Mouse (Mus musculus): ENCODE results near the gene Sp9. TPM values are rescaled to one million over a fixed set of nuclear protein-coding genes. Genes with fewer than 3 reads are reported as not detected.

Gene Sp9
- polyA plus RNA-seq, 1 experiment from 2014 or later, result not detected

DNA sequence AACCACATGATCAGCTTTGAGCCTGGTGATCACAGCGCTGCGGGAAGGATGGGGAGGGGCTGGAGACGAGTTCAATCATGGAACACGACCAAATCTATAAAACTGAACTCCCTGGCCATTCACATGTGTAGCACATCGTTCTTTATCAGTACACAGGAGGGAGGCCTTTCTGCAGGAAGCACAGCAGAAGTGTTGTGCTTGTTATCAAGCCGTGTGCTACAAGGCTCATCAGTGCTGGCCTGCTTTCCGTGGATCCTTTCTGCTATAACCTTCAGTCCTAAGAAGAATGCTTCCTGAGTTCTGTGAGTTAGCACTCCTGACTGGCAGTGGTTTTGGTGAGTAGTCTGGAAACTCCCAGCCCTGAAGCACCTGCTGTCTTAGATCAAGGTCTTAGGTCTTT lies 23.3 kb downstream of the Sp9 start:
- Histone ChIP-seq H3K27ac (ENCODE audit: low read length) (no peak overlapping the region), H3K4me3 (replicated peaks; ENCODE audit: low read length) (no peak overlapping the region), H3K36me3 (ENCODE audit: control insufficient read depth, insufficient read depth, low read length) (no peaks in the 10 kb centered on the region), H3K9ac (ENCODE audit: low read length) (no peak overlapping the region), H3K27me3 (ENCODE audit: control insufficient read depth, insufficient read depth, low read length) (no peaks in the 10 kb centered on the region), H3K4me1 (ENCODE audit: control insufficient read depth, insufficient read depth, low read length) (no peaks in the 10 kb centered on the region), H3K9me3 (replicated peaks; ENCODE audit: control insufficient read depth, low read length) (no peaks in the 10 kb centered on the region), H3K4me2 (ENCODE audit: low read depth, low read length) (no peak overlapping the region)
- 78% methylated on average over 7 of the region's 7 CpGs for WGBS
- ATAC-seq (ENCODE audit: insufficient read depth, low FRiP score), result no peak

DNA sequence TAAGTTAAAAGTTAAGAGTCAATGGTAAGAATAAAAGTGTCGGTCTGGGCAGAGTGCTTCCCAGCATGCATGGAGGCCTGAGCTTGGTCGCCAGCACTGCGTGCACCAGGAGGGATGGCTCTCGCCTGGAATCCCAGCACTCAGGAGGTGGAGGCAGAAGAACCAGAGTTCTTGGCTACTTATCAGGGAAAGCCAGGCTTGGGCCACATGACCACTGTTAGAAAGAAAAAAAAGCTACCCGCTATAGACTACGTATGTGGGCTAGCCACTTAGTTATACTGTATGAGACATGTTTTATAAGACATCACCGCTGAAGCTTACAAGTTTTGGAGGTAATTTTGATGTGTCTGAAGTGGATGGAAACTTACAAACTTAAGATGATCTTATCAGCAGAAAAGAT lies 26.4 kb downstream of the Sp9 start:
- no peak overlapping the region for H3K4me2 ChIP-seq (ENCODE audit: low read depth, low read length)
- ATAC-seq (ENCODE audit: insufficient read depth, low FRiP score), result no peak
- H3K9ac ChIP-seq (ENCODE audit: low read length), result no peak overlapping the region
- H3K4me1 ChIP-seq (ENCODE audit: control insufficient read depth, insufficient read depth, low read length), result no peaks in the 10 kb centered on the region
- no peak overlapping the region for H3K27ac ChIP-seq (ENCODE audit: low read length)
- 87% methylated on average over 7 of the region's 7 CpGs for WGBS
- H3K36me3 ChIP-seq (ENCODE audit: control insufficient read depth, insufficient read depth, low read length), result peaks cover 3% of the 10 kb centered on the region; the same call in 1 of the 2 replicates
- no peak overlapping the region for H3K4me3 ChIP-seq (replicated peaks; ENCODE audit: low read length)
- H3K27me3 ChIP-seq (ENCODE audit: control insufficient read depth, insufficient read depth, low read length), result no peaks in the 10 kb centered on the region
- no peaks in the 10 kb centered on the region for H3K9me3 ChIP-seq (replicated peaks; ENCODE audit: control insufficient read depth, low read length)

DNA sequence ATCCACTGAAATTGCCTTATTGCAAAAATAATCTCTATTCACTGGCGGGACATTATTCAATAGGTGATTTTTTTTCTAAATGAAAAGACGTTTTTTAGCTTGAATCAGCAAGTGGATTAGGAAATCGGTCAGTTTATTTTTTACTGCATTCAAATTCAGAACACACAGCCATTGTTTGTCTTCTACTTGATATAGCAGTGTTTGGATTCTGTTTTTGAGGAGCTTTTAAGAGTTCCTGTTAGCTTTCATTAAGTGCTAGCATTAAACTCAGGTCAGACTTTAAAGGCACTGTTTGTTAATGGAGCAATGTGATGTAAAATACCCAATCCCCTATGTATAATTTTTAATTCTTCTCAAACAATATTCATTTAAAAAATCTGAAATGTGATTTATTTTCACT lies 27.1 kb downstream of the Sp9 start:
- Histone ChIP-seq H3K4me3 (replicated peaks; ENCODE audit: low read length) (no peak overlapping the region), H3K4me1 (ENCODE audit: control insufficient read depth, insufficient read depth, low read length) (no peaks in the 10 kb centered on the region), H3K27ac (ENCODE audit: low read length) (no peak overlapping the region), H3K4me2 (ENCODE audit: low read depth, low read length) (no peak overlapping the region), H3K27me3 (ENCODE audit: control insufficient read depth, insufficient read depth, low read length) (no peaks in the 10 kb centered on the region), H3K36me3 (ENCODE audit: control insufficient read depth, insufficient read depth, low read length) (peaks cover 3% of the 10 kb centered on the region; the same call in 1 of the 2 replicates), H3K9me3 (replicated peaks; ENCODE audit: control insufficient read depth, low read length) (no peaks in the 10 kb centered on the region), H3K9ac (ENCODE audit: low read length) (no peak overlapping the region)
- ATAC-seq (ENCODE audit: insufficient read depth, low FRiP score), result no peak
- 85% methylated on average over 3 of the region's 3 CpGs for WGBS

DNA sequence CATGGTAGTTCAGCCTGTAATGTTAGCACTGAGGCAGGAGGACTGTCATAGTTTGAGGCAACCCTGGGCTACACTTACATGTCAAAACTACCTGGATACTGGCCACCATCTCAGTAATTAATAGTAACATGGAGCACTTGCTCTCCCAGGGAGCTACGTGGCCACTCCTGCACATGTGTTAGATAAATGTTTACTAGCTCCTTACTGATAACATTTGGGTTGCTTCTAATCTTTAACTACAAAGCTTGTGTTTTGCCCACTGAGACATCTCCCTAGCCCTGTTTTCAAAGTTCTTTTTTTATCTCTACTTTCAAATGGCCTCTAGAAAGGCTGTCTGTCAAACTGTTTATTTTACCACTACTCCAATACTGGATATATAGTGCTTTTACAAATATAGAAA lies 30.3 kb downstream of the Sp9 start:
- no peak overlapping the region for H3K27ac ChIP-seq (ENCODE audit: low read length)
- H3K4me1 ChIP-seq (ENCODE audit: control insufficient read depth, insufficient read depth, low read length), result no peaks in the 10 kb centered on the region
- H3K4me3 ChIP-seq (replicated peaks; ENCODE audit: low read length), result no peak overlapping the region
- H3K4me2 ChIP-seq (ENCODE audit: low read depth, low read length), result no peak overlapping the region
- H3K36me3 ChIP-seq (ENCODE audit: control insufficient read depth, insufficient read depth, low read length), result peaks cover 8% of the 10 kb centered on the region; the same call in 1 of the 2 replicates
- no peaks in the 10 kb centered on the region for H3K27me3 ChIP-seq (ENCODE audit: control insufficient read depth, insufficient read depth, low read length)
- no peaks in the 10 kb centered on the region for H3K9me3 ChIP-seq (replicated peaks; ENCODE audit: control insufficient read depth, low read length)
- WGBS, result 31% methylated on average over 1 of the region's 1 CpGs
- ATAC-seq (ENCODE audit: insufficient read depth, low FRiP score), result no peak
- no peak overlapping the region for H3K9ac ChIP-seq (ENCODE audit: low read length)

DNA sequence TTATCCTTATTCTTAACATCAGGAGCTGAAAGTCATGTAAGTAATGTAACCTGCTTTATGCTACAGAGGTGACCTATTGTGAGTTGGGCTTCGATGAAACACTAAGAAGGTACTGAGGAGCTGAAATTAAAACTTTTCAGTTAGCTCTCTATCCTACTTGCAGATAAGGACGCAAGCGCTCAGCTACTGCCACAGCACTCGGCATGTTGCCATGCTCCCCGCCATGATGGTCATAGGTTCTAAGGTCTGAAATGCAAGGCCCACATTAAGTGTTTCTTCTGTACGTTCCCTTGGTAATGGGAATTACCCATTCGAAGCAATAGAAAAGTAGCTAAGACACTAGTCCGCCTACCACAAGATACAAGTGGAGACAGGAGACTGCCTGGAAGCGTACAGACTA lies 31.0 kb downstream of the Sp9 start:
- ATAC-seq (ENCODE audit: insufficient read depth, low FRiP score), result no peak
- no peaks in the 10 kb centered on the region for H3K9me3 ChIP-seq (replicated peaks; ENCODE audit: control insufficient read depth, low read length)
- 86% methylated on average over 9 of the region's 9 CpGs for WGBS
- H3K4me3 ChIP-seq (replicated peaks; ENCODE audit: low read length), result no peak overlapping the region
- no peak overlapping the region for H3K27ac ChIP-seq (ENCODE audit: low read length)
- H3K9ac ChIP-seq (ENCODE audit: low read length), result no peak overlapping the region
- no peaks in the 10 kb centered on the region for H3K4me1 ChIP-seq (ENCODE audit: control insufficient read depth, insufficient read depth, low read length)
- H3K4me2 ChIP-seq (ENCODE audit: low read depth, low read length), result no peak overlapping the region
- H3K36me3 ChIP-seq (ENCODE audit: control insufficient read depth, insufficient read depth, low read length), result peaks cover 8% of the 10 kb centered on the region; the same call in 1 of the 2 replicates
- no peaks in the 10 kb centered on the region for H3K27me3 ChIP-seq (ENCODE audit: control insufficient read depth, insufficient read depth, low read length)

DNA sequence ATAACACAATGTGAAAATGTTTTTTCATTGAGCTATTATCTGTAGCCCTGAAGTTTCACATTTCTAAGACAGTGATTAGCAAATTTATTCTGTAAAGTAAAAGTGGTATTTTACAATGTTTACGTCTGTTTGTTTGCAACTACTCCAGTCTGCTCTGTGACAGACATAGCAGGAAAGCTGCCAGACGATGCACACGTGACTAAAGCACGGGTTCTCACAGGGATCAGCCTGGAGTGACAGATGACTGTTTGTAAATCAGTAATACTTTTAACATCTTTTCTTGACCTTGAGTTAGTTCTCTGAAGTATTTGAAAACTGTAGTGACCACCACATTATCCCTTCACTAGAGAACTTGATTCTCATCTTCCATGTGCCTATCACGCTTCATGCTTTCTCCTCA lies 32.8 kb downstream of the Sp9 start:
- Histone ChIP-seq H3K4me3 (replicated peaks; ENCODE audit: low read length) (no peak overlapping the region), H3K4me1 (ENCODE audit: control insufficient read depth, insufficient read depth, low read length) (no peaks in the 10 kb centered on the region), H3K9me3 (replicated peaks; ENCODE audit: control insufficient read depth, low read length) (no peaks in the 10 kb centered on the region), H3K27me3 (ENCODE audit: control insufficient read depth, insufficient read depth, low read length) (no peaks in the 10 kb centered on the region), H3K36me3 (ENCODE audit: control insufficient read depth, insufficient read depth, low read length) (peaks cover 8% of the 10 kb centered on the region; the same call in 1 of the 2 replicates), H3K9ac (ENCODE audit: low read length) (no peak overlapping the region), H3K4me2 (ENCODE audit: low read depth, low read length) (no peak overlapping the region), H3K27ac (ENCODE audit: low read length) (no peak overlapping the region)
- ATAC-seq (ENCODE audit: insufficient read depth, low FRiP score), result no peak
- 82% methylated on average over 5 of the region's 5 CpGs for WGBS

DNA sequence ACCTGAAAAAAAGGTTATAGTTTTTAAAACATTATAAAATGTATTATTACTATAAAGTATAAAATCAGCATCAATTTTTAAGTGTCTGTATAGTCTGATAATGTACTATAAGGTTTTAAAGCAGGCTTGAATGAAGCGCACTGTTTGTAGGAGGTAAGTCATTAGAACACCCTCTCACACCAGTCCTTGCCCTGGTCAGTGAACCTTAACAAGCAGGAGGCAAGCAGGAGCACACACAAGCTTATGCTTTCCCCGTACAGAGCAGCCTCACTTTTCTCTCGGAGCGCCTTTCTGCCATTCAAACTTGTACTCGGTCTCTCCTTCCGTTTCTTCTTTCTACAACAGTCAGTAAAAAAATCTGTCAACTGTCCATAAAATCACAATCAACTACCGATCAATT lies 34.3 kb downstream of the Sp9 start:
- H3K36me3 ChIP-seq (ENCODE audit: control insufficient read depth, insufficient read depth, low read length), result peaks cover 14% of the 10 kb centered on the region
- H3K9me3 ChIP-seq (replicated peaks; ENCODE audit: control insufficient read depth, low read length), result no peaks in the 10 kb centered on the region
- no peaks in the 10 kb centered on the region for H3K4me1 ChIP-seq (ENCODE audit: control insufficient read depth, insufficient read depth, low read length)
- no peak for ATAC-seq (ENCODE audit: insufficient read depth, low FRiP score)
- WGBS, result 90% methylated on average over 7 of the region's 7 CpGs
- H3K27ac ChIP-seq (ENCODE audit: low read length), result no peak overlapping the region
- H3K4me3 ChIP-seq (replicated peaks; ENCODE audit: low read length), result no peak overlapping the region
- no peaks in the 10 kb centered on the region for H3K27me3 ChIP-seq (ENCODE audit: control insufficient read depth, insufficient read depth, low read length)
- no peak overlapping the region for H3K4me2 ChIP-seq (ENCODE audit: low read depth, low read length)
- H3K9ac ChIP-seq (ENCODE audit: low read length), result no peak overlapping the region

DNA sequence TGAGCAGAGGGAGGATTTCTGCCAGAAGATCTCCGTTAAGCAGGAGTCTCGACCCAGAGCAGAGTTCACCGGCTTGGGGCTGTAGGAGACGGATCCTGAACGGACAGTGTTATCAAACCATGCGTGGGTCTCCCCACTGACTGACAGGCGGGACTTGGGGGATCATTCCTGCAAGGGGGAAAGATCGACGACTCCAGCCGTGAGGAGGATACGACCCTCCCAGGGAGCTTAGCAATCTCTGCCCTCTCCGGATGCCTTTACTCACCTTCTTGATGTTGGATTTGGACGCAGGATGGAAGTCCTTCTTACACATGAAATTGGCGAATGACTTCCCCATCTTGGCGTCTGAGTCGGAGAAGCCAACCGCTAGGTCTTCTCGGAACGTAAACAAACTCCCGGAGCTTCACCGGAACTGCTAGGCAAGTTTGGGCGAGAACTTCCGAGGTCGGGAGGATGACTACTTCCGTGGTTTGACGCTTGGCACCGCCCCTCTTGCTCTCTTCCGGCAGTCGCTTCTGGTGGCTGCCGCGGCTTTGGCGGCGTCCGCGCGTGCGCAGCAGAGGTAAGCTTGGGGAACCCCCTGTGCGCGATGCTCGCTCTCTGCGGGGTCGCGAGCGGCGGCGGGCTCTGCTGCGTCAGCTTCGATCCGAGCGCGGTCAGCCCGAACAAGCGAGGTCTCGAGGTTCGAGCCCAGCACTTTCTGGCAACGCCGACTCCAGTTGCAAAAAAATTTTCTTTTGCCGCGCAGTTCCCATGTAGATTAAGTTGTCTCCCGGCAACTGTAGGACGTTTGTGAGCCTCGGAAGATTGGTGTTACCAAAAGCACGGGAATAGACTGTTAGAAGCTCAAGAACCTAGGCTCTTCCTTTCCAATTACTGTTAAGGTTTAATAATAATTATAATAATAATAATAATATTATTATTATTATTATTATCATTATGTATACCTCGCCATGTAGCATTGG lies 40.7 kb downstream of the Sp9 start, which contains the start of the genes Scrn3 and Cir1:
Gene Scrn3 (plus strand): TSS at position 450 of the 965 bp plus-strand sequence.
Gene Cir1 (minus strand): TSS at position 550 of the 965 bp plus-strand sequence.
- Histone ChIP-seq H3K27ac (ENCODE audit: low read length) (peak within 1 kb of the TSS; percentile 91), H3K4me3 (replicated peaks; ENCODE audit: low read length) (peak within 1 kb of the TSS; percentile 91), H3K4me2 (ENCODE audit: low read depth, low read length) (peak within 1 kb of the TSS; percentile 85), H3K27me3 (ENCODE audit: control insufficient read depth, insufficient read depth, low read length) (no peaks in the 10 kb centered on the region), H3K9ac (ENCODE audit: low read length) (peak within 1 kb of the TSS; percentile 86), H3K36me3 (ENCODE audit: control insufficient read depth, insufficient read depth, low read length) (peaks cover 6% of the 10 kb centered on the region; the same call in 1 of the 2 replicates), H3K4me1 (ENCODE audit: control insufficient read depth, insufficient read depth, low read length) (peaks cover 9% of the 10 kb centered on the region), H3K9me3 (replicated peaks; ENCODE audit: control insufficient read depth, low read length) (no peaks in the 10 kb centered on the region)
- WGBS, result under 1% methylated on average over 64 of the region's 64 CpGs
- ATAC-seq (ENCODE audit: insufficient read depth, low FRiP score), result peak; percentile 98

DNA sequence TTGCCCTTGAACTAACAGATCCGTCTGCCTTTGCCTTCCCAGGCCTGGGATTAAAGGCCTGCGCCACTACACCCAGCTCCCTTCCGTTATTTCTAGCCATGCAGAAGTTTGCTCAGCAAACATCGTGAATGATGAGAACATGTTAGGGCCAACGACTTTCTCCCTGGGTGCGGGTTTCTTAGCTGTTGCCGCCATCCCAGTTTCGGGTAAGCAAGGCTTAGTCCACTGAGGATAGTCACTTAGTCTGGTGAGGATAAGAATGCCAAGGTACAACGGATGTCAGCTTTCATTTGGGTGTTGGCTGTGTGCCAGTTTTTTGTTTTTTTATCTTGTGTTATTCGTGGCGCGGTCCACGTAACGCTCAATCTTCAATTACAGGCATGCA lies 41.4 kb downstream of the Sp9 start:
- Histone ChIP-seq H3K9ac (ENCODE audit: low read length) (peak overlapping the region; percentile 77), H3K4me2 (ENCODE audit: low read depth, low read length) (peak overlapping the region; percentile 70), H3K27me3 (ENCODE audit: control insufficient read depth, insufficient read depth, low read length) (no peaks in the 10 kb centered on the region), H3K4me3 (replicated peaks; ENCODE audit: low read length) (peak overlapping the region; percentile 91), H3K4me1 (ENCODE audit: control insufficient read depth, insufficient read depth, low read length) (peaks cover 9% of the 10 kb centered on the region), H3K9me3 (replicated peaks; ENCODE audit: control insufficient read depth, low read length) (no peaks in the 10 kb centered on the region), H3K36me3 (ENCODE audit: control insufficient read depth, insufficient read depth, low read length) (peaks cover 6% of the 10 kb centered on the region; the same call in 1 of the 2 replicates), H3K27ac (ENCODE audit: low read length) (peak overlapping the region; percentile 91)
- 27% methylated on average over 14 of the region's 14 CpGs for WGBS
- ATAC-seq (ENCODE audit: insufficient read depth, low FRiP score), result peak; percentile 48

All from stomach, embryonic 16.5 days (tissue).